Mouse (Mus musculus) erythroblast, embryonic 14.5 days (primary cell): ENCODE data around the gene Shisal2a.

Experiments used
- GATA1 ChIP-seq: IDR thresholded peaks from 2 replicates; pipeline ENCODE4 v1.6.1; 2012; ENCODE audit warnings: low read length, inconsistent platforms, mixed read lengths
- TAL1 ChIP-seq: IDR thresholded peaks from 3 replicates; pipeline ENCODE4 v1.6.1; 2012; ENCODE audit warnings: low read length, inconsistent platforms, mixed read lengths

GRCm38 (mm10) chr4:108349064-108349463 is 34.1 kb downstream of the Shisal2a start:
- TF ChIP-seq GATA1 (no peak), TAL1 (no peak)
